Mouse (Mus musculus): ENCODE measurements around the gene Bfsp2.
"Not testable (repeated sequence)": the region's sequence is repeated elsewhere in the genome, so short reads cannot be mapped to it uniquely, and the experiment has no call there.

Gene Bfsp2

DNA sequence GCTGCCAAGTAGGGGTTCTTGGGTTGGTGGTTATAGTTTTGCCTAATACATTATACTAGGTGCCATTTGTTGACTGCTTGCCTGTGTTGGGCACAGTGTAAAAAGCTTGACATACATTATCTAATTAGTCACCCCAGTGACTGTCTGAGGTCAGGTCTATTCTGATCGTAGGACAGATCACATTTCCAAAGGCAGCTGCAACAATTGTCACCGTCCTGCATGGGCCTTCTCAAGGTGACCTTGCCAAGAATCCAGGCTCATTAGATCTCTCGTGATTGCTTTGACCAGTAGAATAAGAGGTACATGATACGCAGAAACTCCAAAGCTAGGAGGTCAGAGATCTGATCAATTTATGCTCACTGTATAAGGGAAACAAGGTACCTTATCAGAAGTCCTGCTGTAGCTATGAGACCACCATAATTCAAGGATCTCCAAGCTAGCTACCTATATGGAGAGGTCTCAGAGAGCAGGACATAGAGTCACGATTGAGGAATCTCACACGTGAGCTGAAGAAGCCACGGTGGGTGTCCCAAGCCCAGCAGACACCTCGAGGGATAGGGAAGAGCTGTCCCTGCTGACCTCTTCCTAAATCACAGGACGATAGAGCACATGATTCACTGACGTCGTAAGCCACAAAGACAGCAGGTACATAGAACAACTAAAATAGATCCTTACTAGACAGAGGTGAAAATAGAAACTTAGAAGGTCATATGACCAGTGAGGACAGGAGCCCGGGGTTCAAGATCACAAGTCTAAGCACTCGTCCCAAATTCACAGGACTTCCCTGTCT, 49.6 kb downstream of the Bfsp2 start:
- no peak for DNase-seq (ENCODE audit: low read depth, low spot score)

GRCm38 (mm10) chr9:103426425-103426824, 53.8 kb downstream of the Bfsp2 start:
- no peak for DNase-seq (ENCODE audit: low read depth, low spot score)

DNA sequence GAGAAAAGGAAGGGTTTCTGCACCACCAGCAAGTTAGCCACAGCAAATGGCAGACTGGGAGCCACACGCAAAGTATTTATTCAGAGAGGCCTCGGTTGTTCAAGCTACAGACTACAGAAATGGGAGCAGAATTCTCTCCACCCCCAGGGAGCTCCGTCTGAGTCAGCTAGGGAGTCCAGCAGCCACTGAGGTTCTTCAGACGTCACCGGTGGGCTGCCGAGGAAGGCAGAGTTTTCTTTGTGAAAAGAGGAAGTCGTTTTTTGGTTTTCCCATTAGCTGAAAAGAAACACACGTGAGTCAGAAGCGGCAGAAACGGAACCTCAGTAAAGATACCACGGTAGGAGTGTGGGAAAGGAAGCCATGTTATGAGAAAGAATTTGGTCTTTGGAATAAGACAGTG, 55.4 kb downstream of the Bfsp2 start:
- DNase-seq (ENCODE audit: low read depth, low spot score): no peak

DNA sequence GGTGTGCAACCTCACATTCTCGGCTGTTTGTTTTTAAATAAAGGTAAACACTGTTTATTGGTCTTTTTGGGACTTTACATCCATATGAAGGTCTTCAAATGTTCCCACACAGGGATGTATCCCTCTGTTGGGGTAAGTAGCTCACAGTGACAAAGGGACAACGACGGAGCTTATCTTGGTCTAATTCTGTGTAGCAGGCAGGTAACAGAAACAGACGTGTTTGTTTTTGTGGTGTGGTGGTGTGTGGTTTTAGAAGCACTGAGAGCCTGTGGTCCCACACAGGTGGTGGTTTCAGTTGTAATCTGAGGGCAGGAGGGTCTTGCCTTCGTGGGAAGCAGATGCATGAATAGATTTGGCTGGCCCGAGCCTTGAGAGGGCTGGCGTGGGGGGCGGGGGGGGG, 56.3 kb downstream of the Bfsp2 start:
- no peak for DNase-seq (ENCODE audit: low read depth, low spot score)

DNA sequence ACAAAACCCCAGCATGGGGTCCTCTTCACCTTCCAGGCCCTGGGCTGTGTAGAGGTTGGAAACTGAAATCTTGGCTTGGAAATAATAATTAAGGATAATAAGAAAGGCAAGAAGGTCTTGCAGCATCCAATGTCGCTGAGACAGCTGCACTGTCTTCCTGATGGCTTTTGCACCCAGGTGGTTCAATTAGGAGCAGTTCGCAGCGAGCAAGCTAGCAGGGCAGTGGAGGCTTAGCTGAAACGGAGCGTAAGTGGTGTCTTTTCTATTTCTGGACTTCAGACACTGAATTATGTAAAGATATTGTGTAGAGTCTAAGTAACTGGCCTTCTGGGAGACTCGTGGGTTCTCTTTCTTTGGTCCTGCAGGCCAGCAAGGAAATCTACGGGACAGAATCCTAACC, 56.8 kb downstream of the Bfsp2 start:
- no peak for DNase-seq (ENCODE audit: low read depth, low spot score)

DNA sequence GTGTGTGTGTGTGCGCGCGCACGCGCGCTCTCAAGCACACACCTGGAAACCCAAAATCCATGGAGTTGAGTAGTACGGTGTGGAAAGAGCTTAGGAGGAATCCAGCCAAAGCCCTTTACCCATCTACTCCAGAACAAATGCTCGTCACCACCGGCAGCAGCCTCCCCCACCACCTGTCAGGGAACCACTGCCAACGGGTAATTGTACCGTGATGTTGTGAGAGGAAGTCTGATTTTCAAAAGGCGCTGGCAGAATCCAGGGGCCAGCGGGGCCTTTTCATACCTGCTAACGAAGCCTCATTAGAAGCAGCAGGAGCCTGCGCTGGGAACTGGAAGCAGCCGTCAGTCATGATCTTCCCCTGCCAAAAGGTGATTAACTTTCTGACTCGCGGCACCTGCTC, 57.4 kb downstream of the Bfsp2 start:
- DNase-seq (ENCODE audit: low read depth, low spot score): no peak

DNA sequence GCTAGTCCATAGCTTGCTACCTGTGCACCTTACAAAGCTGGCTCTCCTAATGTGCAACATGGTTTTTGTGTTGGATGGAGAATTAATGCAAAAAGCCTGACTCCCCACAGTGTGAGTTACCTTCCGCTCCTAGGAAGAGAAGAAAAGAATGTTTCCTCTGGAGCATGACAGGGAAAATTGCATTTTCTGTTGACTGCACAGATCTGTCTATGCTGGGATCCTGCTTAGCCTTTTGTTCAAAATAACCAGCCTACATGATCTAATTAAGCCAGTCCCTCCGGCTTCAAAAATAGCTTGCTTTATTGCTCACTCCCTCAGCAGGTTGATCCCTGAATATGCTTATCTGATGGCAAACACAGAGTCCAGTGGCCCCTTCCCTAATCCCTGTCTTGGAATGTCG, 59.4 kb downstream of the Bfsp2 start:
- DNase-seq (ENCODE audit: low read depth, low spot score): no peak

- no peak for DNase-seq (ENCODE audit: low read depth, low spot score)
Measured at GRCm38 (mm10) chr9:103418786-103419185, 61.4 kb downstream of the Bfsp2 start.

GRCm38 (mm10) chr9:103418267-103418666, 62.0 kb downstream of the Bfsp2 start:
- DNase-seq (ENCODE audit: low read depth, low spot score): not testable (repeated sequence)

DNA sequence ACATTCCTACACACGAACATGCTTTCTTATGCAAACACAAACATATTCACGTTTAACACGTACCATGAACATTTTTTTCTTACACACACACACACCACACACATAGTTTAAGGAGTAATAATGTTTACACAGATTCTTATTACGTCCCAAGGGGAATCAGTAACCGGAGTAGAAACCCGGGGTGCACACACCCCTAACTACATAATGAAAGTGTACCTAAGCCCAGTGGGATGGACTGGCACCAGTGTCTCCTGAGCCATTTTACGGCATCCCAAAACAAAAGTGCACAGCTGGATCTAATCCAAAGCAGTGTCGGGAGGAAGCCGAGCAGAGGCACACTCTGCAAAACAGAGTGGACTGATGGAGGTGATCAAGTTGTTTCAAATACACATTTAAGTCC, 66.8 kb downstream of the Bfsp2 start:
- no peak for DNase-seq (ENCODE audit: low read depth, low spot score)

GRCm38 (mm10) chr9:103409119-103409518, 71.1 kb downstream of the Bfsp2 start:
- DNase-seq (ENCODE audit: low read depth, low spot score): peak; percentile 49

DNA sequence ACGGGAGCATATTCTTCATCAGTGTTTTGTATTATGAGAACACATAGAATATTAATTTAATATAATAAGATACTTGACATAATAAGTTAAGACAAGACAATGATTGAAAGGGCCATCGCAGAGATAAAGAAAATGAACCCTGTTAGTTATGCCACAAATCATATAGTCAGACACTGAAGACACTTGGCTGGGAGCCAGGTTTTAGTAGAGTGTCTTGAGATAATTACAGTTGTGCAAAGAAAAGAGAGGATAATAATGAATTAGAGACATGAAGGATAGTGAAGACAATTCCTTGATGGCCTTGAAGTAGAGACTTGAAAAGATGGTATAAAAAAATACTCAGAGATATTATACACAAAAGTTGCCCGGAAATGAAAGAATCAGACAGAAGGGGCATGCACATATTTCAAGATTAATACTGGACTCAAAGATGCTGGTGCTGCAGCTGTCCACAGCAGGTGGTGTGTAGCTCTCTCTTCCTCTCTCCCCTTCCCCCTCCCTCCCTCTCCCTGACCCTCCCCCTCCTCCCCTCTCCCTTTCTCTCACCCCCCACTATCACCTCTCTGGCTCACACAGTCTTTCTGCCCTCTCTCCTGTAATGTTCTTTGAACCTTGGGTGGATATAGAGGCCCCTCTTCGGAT, 72.0 kb downstream of the Bfsp2 start:
- DNase-seq (ENCODE audit: low read depth, low spot score): no peak

DNA sequence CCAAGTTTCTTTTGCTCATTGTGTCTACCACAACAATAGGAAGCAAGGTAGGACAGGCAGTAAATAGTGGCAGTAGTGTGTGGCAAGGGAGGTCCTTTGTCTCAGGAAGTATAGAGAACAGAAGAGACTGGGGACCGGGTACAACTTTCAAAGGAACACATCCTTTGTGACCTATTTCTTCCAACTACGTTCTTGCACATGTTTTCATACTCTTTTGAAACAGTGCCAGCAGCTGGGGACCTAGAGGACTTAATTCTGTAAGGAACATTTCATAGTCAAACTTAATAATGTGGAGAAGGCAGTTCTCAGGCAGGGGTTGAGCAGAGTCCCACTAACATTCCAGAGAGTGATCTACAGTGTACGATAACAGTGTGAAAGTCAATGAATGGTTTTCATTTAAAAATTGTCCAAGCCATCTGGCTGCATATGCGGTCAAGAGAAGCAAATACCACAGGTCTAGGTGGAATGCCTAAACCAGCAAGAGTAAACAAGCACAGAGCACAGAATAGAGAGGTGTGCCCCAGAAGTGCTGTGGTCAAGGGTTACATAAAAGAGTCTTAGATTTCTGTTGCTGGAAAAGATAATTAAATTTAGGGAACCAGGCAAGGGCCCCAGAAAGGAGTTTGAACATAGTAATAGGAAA, 76.8 kb downstream of the Bfsp2 start:
- no peak for DNase-seq (ENCODE audit: low read depth, low spot score)

DNA sequence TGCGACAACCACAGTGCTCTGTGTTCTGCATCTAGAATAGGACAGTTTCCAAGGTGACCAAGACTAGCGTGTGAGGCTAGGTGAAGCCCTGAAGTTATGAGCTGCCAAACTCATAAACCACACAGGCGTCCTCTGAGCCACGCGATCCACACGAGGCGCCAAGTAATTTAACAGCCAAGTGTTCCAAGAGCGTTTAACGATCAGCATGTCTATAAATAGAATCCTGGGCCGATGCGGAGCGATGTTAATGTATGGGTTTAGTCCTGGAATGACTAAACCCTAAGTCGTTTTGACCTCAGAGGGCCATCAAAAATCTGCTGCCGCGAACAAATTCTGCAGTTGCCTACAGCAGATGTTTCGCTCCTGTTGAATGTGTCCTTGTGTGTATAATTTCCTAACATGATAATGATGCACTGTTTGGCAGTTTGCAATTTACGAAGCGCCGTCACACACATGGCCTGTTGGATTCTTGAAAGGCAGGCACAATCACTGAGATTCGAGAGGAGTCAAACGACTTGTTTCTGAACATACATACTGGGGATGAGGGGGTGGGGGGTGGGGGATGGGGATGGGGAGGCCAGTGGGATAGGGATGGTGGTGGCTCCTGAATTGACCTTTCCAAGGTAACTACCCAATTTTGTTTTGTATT, 81.6 kb downstream of the Bfsp2 start:
- peak; percentile 90 for DNase-seq (ENCODE audit: low read depth, low spot score)

DNA sequence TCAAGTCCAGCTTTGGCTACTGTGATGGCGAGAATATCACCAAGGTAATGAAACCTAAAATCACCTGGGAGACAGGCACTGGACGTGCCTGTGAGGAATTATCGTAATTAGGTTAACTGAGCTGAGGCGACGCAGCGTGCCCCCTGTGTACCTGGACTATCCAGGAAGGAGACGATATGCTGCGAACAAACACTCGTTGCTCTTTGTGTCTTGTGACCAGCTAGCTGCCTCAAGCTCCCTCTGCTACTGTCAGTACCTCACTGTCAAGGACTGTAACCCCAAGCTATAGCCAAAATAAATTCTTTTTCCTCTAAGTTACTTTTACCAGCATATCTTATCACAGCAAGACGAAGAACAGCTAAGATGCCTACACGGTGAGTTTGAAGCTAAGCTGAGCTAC, 87.0 kb downstream of the Bfsp2 start:
- no peak for DNase-seq (ENCODE audit: low read depth, low spot score)

GRCm38 (mm10) chr9:103391796-103392372, 88.3 kb downstream of the Bfsp2 start:
- DNase-seq (ENCODE audit: low read depth, low spot score): no peak

DNA sequence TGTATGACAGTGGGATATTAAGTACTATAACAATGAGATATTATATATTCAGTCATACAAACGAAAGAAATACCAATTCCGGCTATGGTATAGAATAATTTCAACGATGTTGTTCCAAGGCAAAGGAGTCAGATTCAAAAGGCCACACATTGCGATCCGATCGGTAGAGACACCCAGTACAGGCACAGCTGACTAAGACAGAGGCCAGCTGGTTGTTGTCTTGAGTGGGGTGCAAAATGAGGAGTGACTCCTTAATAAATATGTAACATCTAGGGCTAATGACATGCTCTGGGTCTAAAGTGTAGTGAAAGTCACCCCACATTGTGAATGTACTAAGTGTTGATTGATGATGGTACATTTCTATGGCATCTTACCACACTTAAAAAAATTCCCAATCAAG, 91.0 kb downstream of the Bfsp2 start:
- DNase-seq (ENCODE audit: low read depth, low spot score): no peak

GRCm38 (mm10) chr9:103387011-103387653, 93.1 kb downstream of the Bfsp2 start:
- no peak for DNase-seq (ENCODE audit: low read depth, low spot score)

GRCm38 (mm10) chr9:103386573-103386972, 93.6 kb downstream of the Bfsp2 start:
- DNase-seq (ENCODE audit: low read depth, low spot score): no peak

DNA sequence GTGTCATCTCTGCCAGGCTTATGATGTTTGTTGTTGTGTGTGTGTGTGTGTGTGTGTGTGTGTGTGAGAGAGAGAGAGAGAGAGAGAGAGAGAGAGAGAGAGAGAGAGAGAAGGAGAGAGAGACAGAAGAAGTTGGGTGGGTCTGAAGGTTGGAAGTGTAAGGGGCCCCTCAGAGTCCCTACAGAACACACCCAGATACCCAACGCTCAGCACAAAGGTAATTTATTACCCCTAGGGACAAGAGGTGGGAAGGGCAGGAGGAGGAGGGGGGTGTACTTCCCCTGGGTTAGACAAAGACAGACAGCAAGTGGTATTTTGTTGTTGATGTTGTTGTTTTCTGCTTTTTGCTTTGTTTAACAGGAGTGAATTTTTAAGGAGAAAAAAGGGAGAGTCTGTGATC, 94.6 kb downstream of the Bfsp2 start:
- DNase-seq (ENCODE audit: low read depth, low spot score): no peak

DNA sequence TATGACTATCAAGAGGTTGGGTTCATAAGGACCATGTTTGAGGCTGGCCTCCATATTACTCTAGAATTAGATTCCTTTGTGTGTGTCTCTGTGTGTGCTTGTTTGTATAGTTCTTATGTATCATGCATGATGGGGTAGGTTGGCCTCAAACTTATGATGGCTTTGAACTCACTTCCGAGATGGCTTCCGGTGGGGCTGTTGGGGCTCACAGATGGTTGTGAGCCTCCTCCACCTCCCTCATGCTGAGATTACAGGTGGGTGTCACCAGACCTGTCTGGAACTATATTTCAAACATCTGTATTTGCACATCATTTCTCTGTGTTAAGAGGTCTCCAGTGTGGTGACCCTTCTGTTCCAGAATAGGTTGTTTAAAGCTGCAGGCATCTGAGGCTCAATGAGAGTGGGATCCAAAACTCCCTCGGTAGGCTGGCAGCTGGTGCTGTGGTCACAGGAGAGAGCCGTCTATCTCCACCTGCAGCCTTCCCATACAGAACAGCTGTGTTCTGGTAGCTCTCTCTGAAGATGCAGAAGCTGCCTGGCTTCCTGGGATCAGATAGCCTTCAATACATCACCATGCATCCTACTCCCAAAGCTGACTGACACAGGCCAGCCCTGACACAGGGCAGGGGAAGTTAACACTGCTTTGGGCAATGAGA, 96.0 kb downstream of the Bfsp2 start:
- no peak for DNase-seq (ENCODE audit: low read depth, low spot score)

All from forelimb bud, embryonic 11.5 days (tissue).